Mouse (Mus musculus) left cerebral cortex, postnatal 25 days (tissue): ENCODE results near the gene Ttll4. TPM values are rescaled to one million over a fixed set of nuclear protein-coding genes. Genes with fewer than 3 reads are reported as not detected.
A peak's percentile ranks its signal among the peaks of the same experiment; 100 is the strongest.

Experiments used
- DNase-seq, 2 experiments: peaks; one replicate each; pipeline ENCODE4 v3.0.0; 2022; ENCODE audit warnings: low spot score in 2 of 2, mixed read lengths in 1 of 2
- intact Hi-C: fragments of 180-260 bp; cut with DNase I; formaldehyde crosslinking; loops from one replicate; pipeline ENCODE4 v1.15.1; 2025
- total RNA-seq, 2 experiments: library from RNA; stranded (reverse); gene quantifications; 2 replicates each; pipeline ENCODE4 v1.2.3; 2021

Ttll4 gene
- total RNA-seq, 2 experiments from 2014 or later, result 20.2 to 20.5 TPM

- intact Hi-C loops, result no loop called here
Observed at GRCm38 (mm10) chr1:74748643-74749271, 87.2 kb downstream of the Ttll4 start, which contains the start of gene Prkag3. TSS of gene Prkag3 (minus strand) at chr1:74749221.

GRCm38 (mm10) chr1:74749301-74749700 lies 87.8 kb downstream of the Ttll4 start:
- peak in 1 of 2 experiments; percentile 23 for DNase-seq
- intact Hi-C loops, result no loop called here

More at GRCm38 (mm10) chr1:74748643-74749271, 87.2 kb downstream of the Ttll4 start, which contains the start of gene Prkag3:
- DNase-seq, result peak; percentile 28 to 44

GRCm38 (mm10) chr1:74750683-74751082 lies 89.1 kb downstream of the Ttll4 start:
- peak in 1 of 2 experiments; percentile 52 for DNase-seq

GRCm38 (mm10) chr1:74752150-74752549 lies 90.6 kb downstream of the Ttll4 start:
- intact Hi-C loops, result loop anchor here (10.0 kb wide), 1 partner anchor 107 kb away; no protein-coding TSS in a partner anchor

More at GRCm38 (mm10) chr1:74750683-74751082, 89.1 kb downstream of the Ttll4 start:
- intact Hi-C loops, result loop anchor here (10.0 kb wide), 1 partner anchor 106 kb away; no protein-coding TSS in a partner anchor

GRCm38 (mm10) chr1:74752833-74753232 lies 91.3 kb downstream of the Ttll4 start:
- DNase-seq, result no peak
- intact Hi-C loops, result loop anchor here (10.0 kb wide), 1 partner anchor 108 kb away; no protein-coding TSS in a partner anchor

More at GRCm38 (mm10) chr1:74752150-74752549, 90.6 kb downstream of the Ttll4 start:
- DNase-seq, result no peak

Other genes with a start within 250 kb of the Ttll4 start
- 10 to 100 TPM; 27.5 to 30.4 TPM for gene Cnot9, start 155.7 kb upstream of the Ttll4 start, total RNA-seq
- 10 to 100 TPM; 11.3 to 13.3 TPM for gene Plcd4, start 118.9 kb upstream of the Ttll4 start, total RNA-seq
- 10 to 100 TPM; 23.2 to 27.0 TPM for gene Usp37, start 117.5 kb upstream of the Ttll4 start, total RNA-seq
- gene Zfp142, start 73.5 kb upstream of the Ttll4 start, total RNA-seq, result 10 to 100 TPM; 27.5 to 29.7 TPM
- 10 to 100 TPM; 24.3 to 26.8 TPM for gene Bcs1l, start 73.5 kb upstream of the Ttll4 start, total RNA-seq
- 10 to 100 TPM; 54.9 to 65.2 TPM for gene Rnf25, start 60.3 kb upstream of the Ttll4 start, total RNA-seq
- 1 to 10 TPM; 3.8 to 4.3 TPM for gene Stk36, start 60.3 kb upstream of the Ttll4 start, total RNA-seq
- gene Cyp27a1, start 51.8 kb downstream of the Ttll4 start, total RNA-seq, result 1 to 10 TPM; 2.6 to 2.9 TPM
- not detected for gene Prkag3, start 87.5 kb downstream of the Ttll4 start, total RNA-seq
- 1 to 10 TPM; 2.2 to 3.5 TPM for gene Wnt6, start 110.1 kb downstream of the Ttll4 start, total RNA-seq
- gene Wnt10a, start 129.8 kb downstream of the Ttll4 start, total RNA-seq, result 1 to 10 TPM; 6.6 to 9.4 TPM
- 100 to 1,000 TPM; 441 to 447 TPM for gene Cdk5r2, start 193.2 kb downstream of the Ttll4 start, total RNA-seq
- not detected for gene Fev, start 223.7 kb downstream of the Ttll4 start, total RNA-seq
- gene Cryba2, start 231.4 kb downstream of the Ttll4 start, total RNA-seq, result not detected